In genomic region chr11:106679874-106680273, GRCm38 (mm10) we compare ENCODE assay signal across 10 mouse cellular contexts.
A peak's percentile ranks its signal among the peaks of the same experiment; 100 is the strongest.
DNase-seq lines count a peak whose midpoint lies in the region; ATAC-seq and TF ChIP-seq lines count a peak whose summit lies in the region.
"Had no signal": no experiment of that assay in that cellular context is flagged by ENCODE, and none has a peak within 500 bp of the region (broad histone marks: within the 10 kb centered on the region; RNA-seq: fewer than 3 reads in every experiment).

No protein-coding gene starts in this region.

- H3K9ac ChIP-seq in kidney, postnatal 0 days (ENCODE audit: low read depth, low read length) = no peak overlapping the region
- no peak overlapping the region for H3K9ac ChIP-seq in kidney, embryonic 15.5 days
- H3K9ac ChIP-seq: hindbrain, embryonic 15.5 days; liver, embryonic 13.5 days; neural tube, embryonic 13.5 days had no signal

- H3K9me3 ChIP-seq in kidney, postnatal 0 days (replicated peaks; ENCODE audit: low read length) = no peaks in the 10 kb centered on the region
- H3K9me3 ChIP-seq in kidney, embryonic 15.5 days (replicated peaks) = no peaks in the 10 kb centered on the region
- H3K9me3 ChIP-seq: hindbrain, embryonic 15.5 days; liver, embryonic 13.5 days; neural tube, embryonic 13.5 days had no signal

- H3K27ac ChIP-seq in kidney, postnatal 0 days = no peak overlapping the region
- no peak overlapping the region for H3K27ac ChIP-seq in kidney, embryonic 15.5 days
- H3K27ac ChIP-seq: hindbrain, embryonic 15.5 days; liver, embryonic 13.5 days; neural tube, embryonic 13.5 days had no signal

- no peak for ATAC-seq in kidney, postnatal 0 days (replicated peaks; ENCODE audit: low FRiP score, low read depth)
- ATAC-seq in kidney, embryonic 15.5 days (replicated peaks; ENCODE audit: low FRiP score) = no peak

- TF ChIP-seq CTCF in kidney, postnatal 0 days (IDR thresholded peaks at IDR 0.05; ENCODE audit: low read depth) = peak; percentile 68

- no peak overlapping the region for H3K4me3 ChIP-seq in kidney, postnatal 0 days (replicated peaks; ENCODE audit: low read depth, low read length)
- no peak overlapping the region for H3K4me3 ChIP-seq in kidney, embryonic 15.5 days (replicated peaks)
- H3K4me3 ChIP-seq: hindbrain, embryonic 15.5 days; liver, embryonic 13.5 days; neural tube, embryonic 13.5 days had no signal

- WGBS in kidney, postnatal 0 days = 42% methylated on average over 6 of the region's 6 CpGs
- 53% methylated on average over 6 of the region's 6 CpGs for WGBS in kidney, embryonic 15.5 days

- peak; percentile 49 for DNase-seq in kidney, postnatal 0 days (ENCODE audit: low spot score)
- DNase-seq in urinary bladder, postnatal 14 days (ENCODE audit: low spot score) = peak; percentile 43
- DNase-seq in urinary bladder, postnatal 36 days (ENCODE audit: low spot score in 2 of 2) = no peak
- peak; percentile 41 to 59 for DNase-seq in heart, postnatal 36 days
- DNase-seq in neural tube, embryonic 10.5 days (ENCODE audit: extremely low spot score, low spot score) = no peak
- DNase-seq in embryo, embryonic 10 days (ENCODE audit: low spot score) = no peak
- DNase-seq: liver, embryonic 13.5 days had no signal

- H3K4me1 ChIP-seq in kidney, postnatal 0 days (replicated peaks; ENCODE audit: insufficient read depth, low read length) = peaks cover 10% of the 10 kb centered on the region; the same call in 1 of the 2 replicates
- peaks cover 15% of the 10 kb centered on the region for H3K4me1 ChIP-seq in kidney, embryonic 15.5 days

- intact Hi-C loops in heart, postnatal 36 days (cut with DNase I) = loop anchor here (1.0 to 5.0 kb wide), 3 partner anchors 29 to 60 kb away; no protein-coding TSS in a partner anchor

- H3K4me2 ChIP-seq in kidney, postnatal 0 days (ENCODE audit: low read length) = no peak overlapping the region
- H3K4me2 ChIP-seq in kidney, embryonic 15.5 days = no peak overlapping the region
- H3K4me2 ChIP-seq: hindbrain, embryonic 15.5 days; liver, embryonic 13.5 days; neural tube, embryonic 13.5 days had no signal

- no peaks in the 10 kb centered on the region for H3K27me3 ChIP-seq in kidney, postnatal 0 days (ENCODE audit: insufficient read depth, low read length)
- H3K27me3 ChIP-seq in kidney, embryonic 15.5 days = no peaks in the 10 kb centered on the region
- H3K27me3 ChIP-seq: hindbrain, embryonic 15.5 days; liver, embryonic 13.5 days; neural tube, embryonic 13.5 days had no signal

- no peaks in the 10 kb centered on the region for H3K36me3 ChIP-seq in kidney, postnatal 0 days (ENCODE audit: insufficient read depth, low read length)
- H3K36me3 ChIP-seq in kidney, embryonic 15.5 days = no peaks in the 10 kb centered on the region
- H3K36me3 ChIP-seq: hindbrain, embryonic 15.5 days; liver, embryonic 13.5 days; neural tube, embryonic 13.5 days had no signal

Comparison
In these comparisons a context has a peak if more than half of its experiments do, and no peak if none do; other contexts are left out.
1. DNase-seq: peak in kidney, postnatal 0 days (single experiment), urinary bladder, postnatal 14 days (single experiment) and heart, postnatal 36 days (2 of 2); none in urinary bladder, postnatal 36 days (0 of 2), neural tube, embryonic 10.5 days (single experiment) and embryo, embryonic 10 days (single experiment).